Mouse (Mus musculus) megakaryocyte-erythroid progenitor cell, adult 5-6 weeks (primary cell): ENCODE results near the gene Gm26661. TPM values are rescaled to one million over a fixed set of nuclear protein-coding genes. Genes with fewer than 3 reads are reported as not detected.

Experiments used
- ATAC-seq: replicated peaks from 2 replicates; pipeline ENCODE4 v1.8.0; 2016; ENCODE audit warnings: mild to moderate bottlenecking, inconsistent platforms; ENCODE audit not compliant: severe bottlenecking, poor library complexity, low FRiP score, low TSS enrichment
- total RNA-seq, 2 experiments: library from RNA; stranded (forward) in 1 of 2; stranded (reverse) in 1 of 2; fragments of 200-1000, 215-1000 nt in 1 of 2; fragments of >200 nt in 1 of 2; fragmentation: Nextera tagmentation in 1 of 2; gene quantifications; 2 replicates each; pipeline ENCODE4 v1.2.3; 2014 to 2017

The Gm26661 gene
- total RNA-seq, 2 experiments from 2014 or later, result not detected

DNA sequence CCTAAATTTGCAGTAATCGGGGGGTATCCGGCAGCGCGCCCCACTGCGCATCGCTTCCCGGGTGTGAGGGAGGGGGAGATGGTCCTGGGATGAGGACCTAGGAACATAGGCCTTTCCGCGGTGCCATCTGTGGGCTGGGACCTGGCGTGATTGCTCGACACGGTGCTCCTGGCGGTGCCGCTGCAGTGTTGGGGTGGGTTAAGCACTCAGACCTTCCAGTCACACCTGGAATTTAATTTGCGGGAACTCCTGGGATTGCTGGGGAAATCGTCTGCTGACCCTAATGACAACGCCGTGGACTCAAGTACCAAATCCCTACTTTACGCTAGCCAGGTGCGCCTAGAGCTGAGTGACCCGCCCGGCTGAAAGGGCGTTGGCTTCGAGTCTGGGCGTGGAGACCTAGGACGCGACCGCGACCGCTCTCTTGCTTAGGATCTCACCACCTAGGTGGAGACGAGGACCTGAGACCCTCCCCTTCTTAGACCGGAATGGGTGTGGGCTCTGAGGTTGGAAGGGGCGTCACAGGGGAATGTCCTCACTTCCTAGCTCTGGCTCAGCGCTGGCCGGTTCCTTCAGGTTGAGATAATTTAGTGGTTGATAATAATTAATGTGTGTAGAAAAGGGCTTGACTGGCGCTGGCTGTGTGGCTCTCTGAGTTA, 27.2 kb downstream of the Gm26661 start:
- ATAC-seq, result peak; percentile 39

DNA sequence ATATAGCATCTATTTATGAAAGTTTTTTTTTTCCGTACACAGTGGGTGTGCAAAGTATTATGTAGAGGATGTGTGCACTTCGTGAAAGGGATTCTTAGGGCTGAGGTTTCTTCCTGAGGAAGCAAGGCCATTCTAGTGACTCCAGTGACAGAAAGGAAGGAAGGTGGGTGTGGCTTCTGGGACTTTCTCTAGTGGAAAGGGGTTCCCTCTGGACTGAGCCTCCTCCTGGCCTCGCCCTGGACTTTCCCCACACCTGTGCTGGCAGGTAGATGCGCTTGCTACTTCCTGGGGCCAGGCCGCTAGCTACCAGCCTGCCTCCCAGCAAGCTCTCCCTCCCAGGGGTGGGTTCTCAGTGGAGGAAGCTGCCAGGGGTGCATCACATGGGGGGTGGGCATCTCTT, 28.1 kb downstream of the Gm26661 start:
- ATAC-seq, result no peak

DNA sequence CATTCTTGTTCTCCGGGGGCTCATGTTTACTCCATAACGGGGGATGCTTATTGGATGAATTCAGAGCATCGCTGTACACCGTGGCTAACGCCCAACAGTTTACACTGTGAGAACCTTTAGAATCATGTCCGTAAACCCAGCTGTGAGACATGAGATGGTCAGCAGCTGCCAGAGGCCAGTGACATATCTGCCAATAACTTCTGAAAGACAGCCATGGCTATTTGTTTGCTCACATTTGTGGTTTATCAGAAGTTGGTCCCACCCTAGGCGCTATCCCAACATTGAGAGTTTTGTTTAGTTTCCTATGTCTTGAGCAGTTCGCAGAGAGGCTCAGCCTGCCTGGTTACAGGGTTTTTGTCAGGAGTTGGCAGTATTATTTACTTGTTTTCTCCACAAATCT, 30.0 kb downstream of the Gm26661 start:
- no peak for ATAC-seq

DNA sequence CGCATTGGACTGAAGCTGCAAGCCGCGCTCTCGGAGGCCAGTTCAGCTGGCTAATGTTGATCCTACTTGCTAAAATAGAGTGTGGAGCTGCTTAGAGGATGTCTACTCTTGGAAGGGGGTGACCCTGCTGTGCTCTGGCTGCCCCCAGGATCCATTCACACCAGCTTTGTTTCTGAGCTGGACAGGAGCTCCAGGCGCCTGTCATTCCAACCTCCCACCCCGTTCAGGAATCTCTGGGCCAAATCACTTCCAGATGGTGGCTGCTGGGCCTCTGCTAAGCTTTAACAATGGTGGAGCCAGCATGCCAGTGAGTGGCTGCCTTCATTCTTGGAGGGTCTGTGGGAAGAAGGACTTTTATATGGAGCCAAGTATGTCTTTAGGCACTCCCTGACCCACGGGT, 31.3 kb downstream of the Gm26661 start:
- no peak for ATAC-seq

DNA sequence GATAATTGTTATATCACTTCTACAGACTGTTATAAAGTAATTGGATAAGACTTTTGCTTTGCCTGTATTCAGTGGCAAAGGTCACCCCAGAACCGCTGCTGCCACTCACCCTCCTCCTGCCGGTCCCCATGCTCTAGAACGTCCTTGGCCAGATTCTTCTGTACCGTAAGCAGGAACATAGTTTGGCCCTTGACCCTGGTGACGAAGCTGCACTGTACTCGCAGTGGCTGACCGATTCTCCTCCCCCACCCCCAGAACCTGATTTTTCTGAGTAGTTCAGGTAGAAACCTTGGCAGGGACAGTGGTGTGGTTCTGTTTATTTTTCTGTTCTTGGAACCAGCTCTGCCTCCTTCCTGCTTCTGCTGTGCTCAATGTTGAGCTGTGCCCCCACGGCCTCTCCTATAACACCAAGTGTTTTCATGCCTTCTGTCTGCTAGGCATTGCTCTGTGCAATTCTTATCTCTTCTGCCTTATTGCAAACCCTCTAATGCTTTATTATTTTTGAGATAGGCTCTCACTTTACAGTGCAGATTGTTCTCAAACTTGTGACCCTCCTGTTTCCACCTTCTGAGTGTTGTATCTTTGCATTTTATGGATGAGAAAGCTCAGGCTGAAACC, 33.4 kb downstream of the Gm26661 start:
- ATAC-seq, result peak; percentile 52

DNA sequence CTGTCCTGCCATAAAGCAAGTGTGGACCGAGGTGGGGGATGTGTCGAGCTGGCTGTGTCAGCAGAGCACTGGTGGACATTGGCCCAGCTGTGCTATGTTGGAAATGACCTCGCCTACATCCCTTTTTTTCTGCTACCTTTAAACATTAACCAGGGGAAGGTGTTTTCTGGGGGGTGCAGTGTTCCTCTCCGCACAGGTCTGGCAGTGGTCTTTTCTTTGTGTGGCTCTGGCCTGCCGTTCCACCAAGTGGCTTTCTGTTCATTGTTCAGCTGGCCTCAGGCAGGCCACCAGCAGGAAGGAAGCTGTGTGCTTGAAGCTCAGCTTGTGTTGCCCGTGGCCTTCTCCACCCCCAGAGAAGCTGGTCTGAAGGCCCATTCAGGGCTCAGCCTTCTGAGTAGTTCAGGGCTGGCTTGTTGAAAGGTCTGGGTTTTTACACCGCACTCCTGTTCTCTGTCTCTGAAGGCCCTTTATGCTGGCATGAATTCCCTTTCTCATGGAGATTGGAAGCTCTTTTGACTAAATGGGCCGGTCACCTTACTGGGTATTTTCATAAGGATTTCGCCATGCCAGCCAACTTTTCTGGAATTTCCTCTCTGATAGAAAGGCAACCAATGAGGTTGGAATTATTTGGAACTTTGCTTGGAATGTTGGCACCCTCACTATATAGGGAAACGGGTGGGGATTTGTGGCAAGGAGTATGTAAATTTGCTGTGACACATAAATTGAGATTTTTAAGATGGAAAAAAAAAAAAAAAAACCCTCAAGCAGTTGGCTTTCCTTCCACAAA, 35.0 kb downstream of the Gm26661 start:
- no peak for ATAC-seq

DNA sequence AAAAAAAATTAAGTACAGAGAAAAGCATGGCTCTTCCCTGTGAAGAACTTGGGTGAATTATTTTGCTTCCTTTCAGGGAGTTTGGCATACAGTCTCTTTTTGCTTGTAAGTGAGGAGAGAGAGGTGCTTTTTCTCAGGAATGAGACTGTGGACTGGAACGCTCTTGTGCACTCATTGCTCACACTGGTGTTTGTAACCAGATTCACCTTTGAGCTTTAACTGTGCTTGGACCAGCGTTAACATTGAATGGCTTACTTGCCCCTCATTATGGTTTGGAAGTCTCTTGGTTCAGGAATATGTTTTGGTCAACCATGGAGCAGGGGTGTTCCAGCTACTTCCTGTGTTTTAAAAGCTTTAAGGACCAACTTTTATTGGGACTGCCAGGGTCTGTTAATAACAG, 37.8 kb downstream of the Gm26661 start:
- ATAC-seq, result no peak

DNA sequence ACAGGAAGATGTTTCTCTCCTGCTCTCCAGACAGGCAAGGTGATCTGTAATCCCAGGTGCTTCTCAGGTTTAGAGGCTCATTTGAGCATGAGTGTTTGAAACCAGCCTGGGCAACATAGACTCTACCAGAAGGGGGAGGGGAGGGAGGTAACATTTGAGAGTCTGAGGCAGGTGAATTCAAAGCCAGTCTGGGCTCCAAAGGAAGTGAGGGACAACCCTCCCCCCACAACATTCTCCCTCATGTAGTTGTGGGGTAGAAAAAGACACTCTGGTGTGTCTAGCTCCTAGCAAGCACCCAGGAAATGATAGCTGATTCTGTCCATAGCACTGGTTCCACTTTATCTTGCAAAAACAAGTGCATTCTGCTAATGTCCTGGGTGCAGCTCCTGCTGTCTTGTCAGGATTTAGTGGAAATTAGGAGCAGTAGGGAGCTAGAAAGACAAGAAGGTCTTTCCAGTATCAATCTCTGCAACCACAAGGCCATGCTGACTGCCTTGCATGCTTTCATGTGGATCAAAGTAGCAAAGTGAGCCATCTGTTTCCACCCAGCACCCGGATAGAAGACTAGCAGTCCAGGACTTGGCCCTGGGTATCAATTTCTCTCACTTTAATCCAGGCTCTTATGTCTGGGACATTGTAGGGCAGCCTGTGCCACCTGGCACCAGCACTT, 40.5 kb downstream of the Gm26661 start:
- ATAC-seq, result no peak

DNA sequence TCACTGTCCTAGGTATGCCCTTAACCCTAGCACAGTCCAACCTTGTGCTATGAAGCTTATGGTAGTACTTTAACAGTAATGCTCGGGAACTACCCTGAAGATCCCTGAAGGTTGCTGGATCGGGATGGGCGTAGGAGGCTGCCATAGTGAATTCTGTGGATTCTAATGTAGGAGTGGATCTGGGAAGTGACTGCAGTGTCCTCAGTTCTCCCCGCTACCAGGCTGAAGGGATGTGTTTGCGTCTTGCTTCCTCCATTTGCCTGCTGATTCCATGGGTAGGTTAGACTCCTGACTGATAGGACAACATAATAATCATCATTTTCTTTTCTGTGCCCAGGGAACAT, 41.0 kb downstream of the Gm26661 start:
- no peak for ATAC-seq

DNA sequence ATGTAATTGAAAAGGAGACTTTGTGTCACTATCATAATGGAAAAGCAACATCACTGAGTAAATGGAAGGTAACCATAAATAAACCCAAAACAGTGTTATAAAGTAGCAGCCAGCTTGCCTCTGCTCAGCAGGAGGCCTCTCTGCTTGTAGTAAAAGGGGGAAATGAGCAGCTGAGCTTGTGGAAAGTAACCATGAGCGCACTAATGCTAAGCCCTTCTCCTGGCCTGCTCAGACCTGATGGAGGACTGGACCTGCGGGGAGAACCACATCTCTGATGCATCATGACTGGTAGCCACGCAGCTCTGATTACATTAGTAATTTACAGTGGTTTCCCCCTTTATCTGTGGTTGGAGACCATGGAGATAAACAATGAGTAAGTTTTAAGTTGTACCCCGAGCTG, 42.1 kb downstream of the Gm26661 start:
- no peak for ATAC-seq

DNA sequence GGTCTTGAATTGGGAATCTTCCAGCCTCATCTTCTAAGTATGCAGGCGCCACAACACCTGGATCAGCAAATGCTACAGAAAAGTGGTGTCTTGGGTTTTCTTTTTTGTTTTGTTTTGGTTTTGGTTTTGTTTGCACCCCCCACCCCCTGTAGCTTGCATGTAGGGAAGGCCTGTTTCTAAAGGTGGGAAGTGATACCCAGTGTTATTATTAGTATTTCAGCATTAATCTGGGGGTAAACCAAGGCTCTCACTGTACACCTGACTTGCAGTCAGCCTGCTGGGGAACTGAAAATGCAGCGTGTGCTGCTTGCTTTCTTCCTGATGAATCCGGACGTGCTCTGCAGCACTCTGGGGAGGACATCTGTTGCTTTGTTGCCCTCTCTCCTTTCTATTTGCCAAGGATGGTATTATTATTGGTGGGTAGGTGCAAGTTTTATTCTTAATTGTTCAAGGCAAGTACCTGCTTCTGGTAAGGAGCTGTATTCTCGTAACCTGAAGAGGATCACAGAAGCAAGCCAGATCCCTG, 47.2 kb downstream of the Gm26661 start:
- no peak for ATAC-seq

DNA sequence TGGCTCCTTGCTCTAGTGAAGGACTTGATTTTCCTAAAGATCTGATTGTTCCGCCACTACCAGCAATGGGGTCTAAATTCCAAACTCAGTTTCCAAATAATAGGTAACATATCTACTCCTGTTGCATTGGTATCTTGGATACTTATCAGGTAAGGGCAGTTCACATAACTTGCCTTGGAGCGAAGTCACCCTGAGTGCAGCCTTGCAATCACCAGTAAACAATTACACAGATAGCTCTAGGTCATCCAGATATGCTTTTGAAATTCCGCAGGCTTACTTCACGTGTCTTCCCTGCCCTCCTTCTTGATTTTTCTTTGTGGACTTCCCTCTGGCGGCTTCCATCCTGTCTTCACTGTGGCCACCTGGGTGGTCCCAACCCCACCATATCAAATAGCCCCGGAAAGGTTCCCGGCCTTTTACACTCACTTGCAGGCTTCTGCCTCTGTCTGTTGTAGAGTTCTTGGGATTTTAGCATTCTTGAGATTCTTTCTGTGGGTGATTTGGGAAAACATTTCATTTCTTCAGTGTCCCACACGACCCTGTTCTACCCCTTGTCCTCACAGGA, 48.6 kb downstream of the Gm26661 start:
- ATAC-seq, result no peak

Other genes starting within 250 kb of the Gm26661 start
- not detected in 2 replicates for gene Gm3558, start 223.0 kb upstream of the Gm26661 start, total RNA-seq (2014; fragmentation: Nextera tagmentation)
- gene Gm3558, start 223.0 kb upstream of the Gm26661 start, total RNA-seq (2017), result not detected in 2 replicates
- not detected in 2 replicates for gene Gm10338, start 196.0 kb upstream of the Gm26661 start, total RNA-seq (2014; fragmentation: Nextera tagmentation)
- gene Gm10338, start 196.0 kb upstream of the Gm26661 start, total RNA-seq (2017), result not detected in 2 replicates
- gene Gm10128, start 147.6 kb upstream of the Gm26661 start, total RNA-seq (2014; fragmentation: Nextera tagmentation), result not detected in 2 replicates
- gene Gm10128, start 147.6 kb upstream of the Gm26661 start, total RNA-seq (2017), result not detected in 2 replicates
- 0.76 and 1.5 TPM in 2 replicates for gene Flnb, start 26.4 kb downstream of the Gm26661 start, total RNA-seq (2014; fragmentation: Nextera tagmentation)
- 1.3 and 1.9 TPM in 2 replicates for gene Flnb, start 26.4 kb downstream of the Gm26661 start, total RNA-seq (2017)
- gene Gm45521, start 165.7 kb downstream of the Gm26661 start, total RNA-seq (2014; fragmentation: Nextera tagmentation), result not detected in 2 replicates
- gene Gm45521, start 165.7 kb downstream of the Gm26661 start, total RNA-seq (2017), result not detected in 2 replicates
- not detected in 2 replicates for gene Dnase1l3, start 203.0 kb downstream of the Gm26661 start, total RNA-seq (2014; fragmentation: Nextera tagmentation)
- not detected in 2 replicates for gene Dnase1l3, start 203.0 kb downstream of the Gm26661 start, total RNA-seq (2017)
- 0.24 and 0.42 TPM in 2 replicates for gene Abhd6, start 211.3 kb downstream of the Gm26661 start, total RNA-seq (2014; fragmentation: Nextera tagmentation)
- 0.99 TPM in 1 of 2 replicates, not detected in the other for gene Abhd6, start 211.3 kb downstream of the Gm26661 start, total RNA-seq (2017)